Mouse (Mus musculus) liver, embryonic 16.5 days (tissue): Measurements from ENCODE around the gene Cplane1. TPM values are rescaled to one million over a fixed set of nuclear protein-coding genes. Genes with fewer than 3 reads are reported as not detected.

Experiments used
- ATAC-seq: fragments of 200-750 bp; cut with Nextera tagmentation; 2 replicates; pipeline ENCODE4 v1.8.0; 2017; ENCODE audit warnings: low read depth, mild to moderate bottlenecking, moderate number of reproducible peaks, moderate library complexity
- H3K27ac ChIP-seq: fragments of 300-500 bp; sonication (generic); 2 replicates; pipeline ENCODE4 v1.5.1; 2014; ENCODE audit warnings: mild to moderate bottlenecking, low read length
- H3K27me3 ChIP-seq: fragments of 300-500 bp; sonication (generic); 2 replicates; pipeline ENCODE4 v1.6.1; 2014; ENCODE audit warnings: low read depth, low read length, mixed read lengths; ENCODE audit not compliant: control insufficient read depth, insufficient read depth
- H3K36me3 ChIP-seq: fragments of 300-500 bp; sonication (generic); 2 replicates; pipeline ENCODE4 v1.6.1; 2014; ENCODE audit warnings: mild to moderate bottlenecking; ENCODE audit not compliant: control insufficient read depth, insufficient read depth
- H3K4me1 ChIP-seq: fragments of 300-500 bp; sonication (generic); 2 replicates; pipeline ENCODE4 v1.6.1; 2014; ENCODE audit warnings: low read depth, low read length, mixed read lengths; ENCODE audit not compliant: control insufficient read depth
- H3K4me2 ChIP-seq: fragments of 300-500 bp; sonication (generic); 2 replicates; pipeline ENCODE4 v1.6.1; 2014; ENCODE audit warnings: low read depth, low read length, mixed read lengths
- H3K4me3 ChIP-seq: fragments of 300-500 bp; sonication (generic); 2 replicates; pipeline ENCODE4 v1.5.1; 2014; ENCODE audit warnings: low read depth, mild to moderate bottlenecking, low read length
- H3K9ac ChIP-seq: fragments of 300-500 bp; sonication (generic); 2 replicates; pipeline ENCODE4 v1.6.1; 2014; ENCODE audit warnings: low read depth, low read length
- H3K9me3 ChIP-seq: fragments of 300-500 bp; sonication (generic); replicated peaks from 2 replicates; pipeline ENCODE4 v1.6.1; 2016; ENCODE audit warnings: low read length; ENCODE audit not compliant: control insufficient read depth
- WGBS: fragments of 180-500 bp; shearing (Covaris S2); extraction: QIAGEN DNeasy Blood & Tissue Kit; methylation state at CpG from one replicate; pipeline ENCODE4 v1.1.7; 2014; ENCODE audit not compliant: insufficient replicate concordance; 5-methylcytosine and 5-hydroxymethylcytosine counted together
- polyA plus RNA-seq: library from polyadenylated mRNA; unstranded; fragments of >200 nt; fragmentation: Nextera tagmentation; extraction: Ambion mirVana; gene quantifications from 2 replicates; pipeline ENCODE4 v1.2.1, GENCODE M21; 2015

Cplane1 gene
- polyA plus RNA-seq, 1 experiment from 2014 or later, result 0.64 TPM

- Histone ChIP-seq H3K9ac (no peak overlapping the region), H3K36me3 (peaks cover 23% of the 10 kb centered on the region), H3K27me3 (no peaks in the 10 kb centered on the region), H3K9me3 (no peaks in the 10 kb centered on the region), H3K4me2 (no peak overlapping the region), H3K27ac (no peak overlapping the region), H3K4me1 (no peaks in the 10 kb centered on the region), H3K4me3 (no peak overlapping the region)
- ATAC-seq, result no peak
- WGBS, result 91% methylated on average over 5 of the region's 5 CpGs
These were observed 150.3 kb downstream of the Cplane1 start for GRCm38 (mm10) chr15:8319191-8319590.

Other genes with a start within 250 kb of the Cplane1 start
- gene Wdr70, start 69.9 kb upstream of the Cplane1 start, polyA plus RNA-seq, result 18.1 and 19.9 TPM in 2 replicates
- gene Nup155, start 59.8 kb upstream of the Cplane1 start, polyA plus RNA-seq, result 9.1 and 9.5 TPM in 2 replicates